Mouse (Mus musculus) gastrocnemius, postnatal 4 days (tissue): ENCODE measurements at regions not wholly inside any gene's neighbourhood (a gene's known extent, or its start where the extent isn't known, plus 50 kb on each side); places are given as distances from the start of the nearest gene placed in this dataset.

Experiments
- DNase-seq, 2 experiments: peaks; one replicate each; pipeline ENCODE4 v3.0.0; 2021 to 2022; ENCODE audit warnings: low spot score in 2 of 2, mixed read lengths in 2 of 2

- peak in 1 of 2 experiments; percentile 10 for DNase-seq
These were observed 223.1 kb upstream of the Slc35b3 start for GRCm38 (mm10) chr13:39183715-39184179.

GRCm38 (mm10) chr13:39161980-39162379 lies 201.3 kb upstream of the Slc35b3 start:
- DNase-seq: no peak

- no peak for DNase-seq
These were observed 167.3 kb upstream of the Slc35b3 start for GRCm38 (mm10) chr13:39127942-39128341.

- DNase-seq: no peak
These were observed 131.4 kb upstream of the Slc35b3 start for GRCm38 (mm10) chr13:39092058-39092457.

- DNase-seq: no peak
These were observed 123.9 kb upstream of the Slc35b3 start for GRCm38 (mm10) chr13:39084544-39084943.

GRCm38 (mm10) chr13:39074211-39074610 lies 113.5 kb upstream of the Slc35b3 start:
- DNase-seq: no peak

GRCm38 (mm10) chr13:39032263-39032662 lies 71.6 kb upstream of the Slc35b3 start:
- no peak for DNase-seq

- no peak for DNase-seq
These were observed 59.5 kb upstream of the Slc35b3 start for GRCm38 (mm10) chr13:39020168-39020567.

GRCm38 (mm10) chr13:39011696-39012095 lies 51.0 kb upstream of the Slc35b3 start:
- peak; percentile 26 to 63 for DNase-seq
